Mouse (Mus musculus): ENCODE results near the gene Tril. TPM values are rescaled to one million over a fixed set of nuclear protein-coding genes. Genes with fewer than 3 reads are reported as not detected.
A peak's percentile ranks its signal among the peaks of the same experiment; 100 is the strongest.

Gene Tril
- polyA plus RNA-seq, 1 experiment from 2014 or later: 15.3 TPM

DNA sequence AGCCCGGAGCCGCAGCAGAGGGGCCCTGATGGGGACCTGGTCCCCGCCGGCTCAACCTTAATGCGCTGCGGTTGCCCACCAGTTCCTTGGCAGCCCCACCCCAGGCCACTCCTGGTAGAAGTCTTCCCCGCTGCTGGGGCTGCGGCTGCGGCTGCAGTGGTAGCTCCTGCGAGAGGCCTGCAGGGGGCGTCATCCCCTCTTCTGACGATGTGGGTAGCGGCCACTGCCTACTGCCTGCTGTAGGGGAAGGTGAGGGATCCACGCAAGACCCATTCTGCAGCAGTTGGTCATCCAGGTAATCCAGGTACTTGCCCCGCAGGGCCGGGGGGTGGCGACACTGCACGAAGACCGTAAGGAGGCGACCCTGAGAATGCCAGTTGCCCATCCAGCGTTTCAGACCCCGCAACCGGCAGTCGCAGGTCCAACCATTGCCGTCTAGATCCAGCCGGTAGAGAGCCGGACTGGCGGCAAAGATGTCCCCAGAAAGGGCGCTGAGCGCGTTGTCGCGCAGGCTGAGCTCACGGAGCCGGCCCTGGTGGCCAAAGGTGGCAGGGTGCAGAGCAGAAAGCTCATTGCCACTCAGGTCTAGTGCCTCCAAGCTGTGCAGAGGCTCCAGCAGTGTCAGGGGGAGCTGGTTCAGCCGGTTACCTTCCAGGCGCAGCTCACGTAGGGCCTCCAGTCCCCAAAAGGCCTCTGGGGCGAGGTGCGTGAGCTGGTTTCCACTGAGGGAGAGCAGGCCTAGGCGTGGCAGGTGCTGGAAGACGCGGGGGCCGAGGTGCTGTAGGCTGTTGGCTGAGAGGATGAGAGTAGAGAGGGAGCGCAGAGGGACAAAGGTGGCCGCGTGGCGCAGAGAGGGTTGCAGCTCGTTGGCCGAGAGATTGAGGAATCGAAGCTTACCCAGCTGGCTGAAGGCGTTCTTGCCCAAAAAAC, 1.6 kb downstream of the Tril start:
- H3K27me3 ChIP-seq (ENCODE audit: insufficient read depth, poor library complexity, severe bottlenecking): peaks cover 62% of the 10 kb centered on the region
- peak overlapping the region; percentile 69 for H3K4me3 ChIP-seq
- peak; percentile 77 for DNase-seq (ENCODE audit: low spot score)
- no peaks in the 10 kb centered on the region for H3K36me3 ChIP-seq
- H3K4me1 ChIP-seq: peaks cover 34% of the 10 kb centered on the region
- H3K27ac ChIP-seq: peak overlapping the region; percentile 81
- WGBS: 4% methylated on average over 52 of the region's 52 CpGs
- H3K9me3 ChIP-seq: no peaks in the 10 kb centered on the region

DNA sequence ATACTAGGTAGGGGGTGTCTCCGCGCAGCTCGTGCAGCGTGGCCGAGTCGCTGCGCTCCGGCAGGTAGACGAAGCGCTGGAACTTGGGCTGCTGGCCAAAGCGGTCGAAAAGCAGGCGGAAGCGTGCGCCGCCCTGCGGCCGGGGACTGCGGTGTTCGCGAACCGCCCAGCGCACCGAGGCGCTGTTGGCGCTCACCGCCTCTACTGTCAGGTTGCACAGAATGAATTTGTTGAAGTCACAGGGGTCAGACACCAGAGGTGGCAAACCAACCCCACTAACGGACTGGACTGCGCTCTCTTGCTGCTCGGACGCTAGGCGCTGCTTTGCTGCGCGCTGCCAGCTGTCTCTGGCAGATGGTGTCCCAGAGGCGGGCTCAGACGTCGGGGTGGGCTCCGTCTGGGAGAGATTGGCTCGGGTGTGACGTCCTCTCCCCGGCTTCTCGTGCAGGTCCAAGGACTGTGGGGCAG, 2.3 kb downstream of the Tril start:
- peak overlapping the region; percentile 57 for H3K27ac ChIP-seq

DNA sequence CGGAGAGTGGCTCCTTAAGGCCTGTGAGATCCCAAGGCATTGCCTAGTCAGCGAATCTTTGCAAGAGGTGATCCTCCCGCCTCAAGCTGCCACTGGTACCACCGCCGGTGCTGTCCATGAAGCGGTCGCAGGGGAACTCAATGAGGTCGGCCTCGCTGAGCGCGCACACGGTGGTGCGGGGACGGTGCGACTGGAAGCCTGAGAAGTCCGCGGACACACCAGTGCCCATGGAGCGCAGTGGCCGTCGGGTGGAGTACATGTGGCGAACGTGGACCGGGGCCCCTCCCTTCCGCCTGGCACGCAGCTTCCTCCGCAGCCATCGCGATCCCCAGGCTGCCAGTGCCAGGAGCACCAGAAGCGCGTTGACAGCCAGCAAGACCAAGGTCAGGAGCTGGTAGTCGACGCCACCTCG, 2.9 kb downstream of the Tril start:
- no peak for DNase-seq (ENCODE audit: low spot score)
- Histone ChIP-seq H3K27me3 (ENCODE audit: insufficient read depth, poor library complexity, severe bottlenecking) (peaks cover 53% of the 10 kb centered on the region), H3K4me3 (peak overlapping the region; percentile 69), H3K4me1 (peaks cover 34% of the 10 kb centered on the region), H3K9me3 (no peaks in the 10 kb centered on the region), H3K27ac (peak overlapping the region; percentile 57; the same call in 1 of the 2 replicates), H3K36me3 (no peaks in the 10 kb centered on the region)
- WGBS: 11% methylated on average over 33 of the region's 33 CpGs

More for the DNA sequence above, 2.3 kb downstream of the Tril start:
- Histone ChIP-seq H3K27me3 (ENCODE audit: insufficient read depth, poor library complexity, severe bottlenecking) (peaks cover 55% of the 10 kb centered on the region), H3K9me3 (no peaks in the 10 kb centered on the region), H3K4me3 (peak overlapping the region; percentile 69), H3K4me1 (peaks cover 34% of the 10 kb centered on the region), H3K36me3 (no peaks in the 10 kb centered on the region)
- 2% methylated on average over 42 of the region's 42 CpGs for WGBS
- DNase-seq (ENCODE audit: low spot score): peak; percentile 80

DNA sequence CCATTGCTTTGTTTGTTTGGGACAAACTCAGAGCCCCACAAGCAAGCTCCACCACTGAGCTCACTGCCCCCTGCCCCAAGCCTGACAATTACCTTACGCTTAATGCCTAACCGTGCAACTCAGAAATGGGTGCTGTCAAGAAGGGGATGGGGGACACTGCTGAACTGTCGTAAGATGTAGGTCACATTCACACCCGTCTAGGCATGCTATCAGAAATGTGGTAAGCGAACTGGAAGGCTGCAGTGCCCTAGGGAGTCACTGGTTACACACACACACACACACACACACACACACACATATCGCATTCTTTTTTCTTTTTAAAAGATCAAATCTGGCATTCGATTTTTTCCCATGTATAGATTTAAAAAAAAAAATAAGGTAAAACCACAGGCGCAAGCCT, 4.0 kb downstream of the Tril start:
- WGBS: 75% methylated on average over 8 of the region's 8 CpGs
- H3K36me3 ChIP-seq: no peaks in the 10 kb centered on the region
- H3K4me3 ChIP-seq: no peak overlapping the region
- peaks cover 34% of the 10 kb centered on the region for H3K4me1 ChIP-seq
- DNase-seq (ENCODE audit: low spot score): no peak
- no peak overlapping the region for H3K27ac ChIP-seq
- peaks cover 43% of the 10 kb centered on the region for H3K27me3 ChIP-seq (ENCODE audit: insufficient read depth, poor library complexity, severe bottlenecking)
- H3K9me3 ChIP-seq: no peaks in the 10 kb centered on the region

DNA sequence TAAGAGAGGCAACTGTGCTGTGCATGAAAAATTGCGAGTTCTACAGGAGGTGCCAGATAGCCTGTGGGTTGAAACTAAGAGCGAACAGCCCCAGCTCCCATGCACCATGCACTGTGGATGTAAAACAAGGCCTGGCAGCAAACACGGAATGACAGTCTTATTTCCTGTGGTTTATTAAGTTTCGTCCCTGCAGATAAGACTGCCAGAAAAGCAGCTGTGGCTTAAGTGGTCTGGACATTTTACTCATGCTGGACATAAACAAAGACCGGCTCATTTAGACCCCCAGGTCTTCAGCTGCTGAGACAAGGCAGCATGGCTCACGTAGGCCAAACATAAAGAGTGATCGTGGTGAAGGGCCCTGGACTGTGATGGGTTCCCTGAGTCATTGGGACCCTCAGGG, 4.9 kb downstream of the Tril start:
- no peak overlapping the region for H3K27ac ChIP-seq
- no peak for DNase-seq (ENCODE audit: low spot score)
- peaks cover 37% of the 10 kb centered on the region for H3K27me3 ChIP-seq (ENCODE audit: insufficient read depth, poor library complexity, severe bottlenecking)
- WGBS: 61% methylated on average over 7 of the region's 7 CpGs
- H3K4me3 ChIP-seq: no peak overlapping the region
- H3K4me1 ChIP-seq: peaks cover 28% of the 10 kb centered on the region
- H3K9me3 ChIP-seq: no peaks in the 10 kb centered on the region
- no peaks in the 10 kb centered on the region for H3K36me3 ChIP-seq

DNA sequence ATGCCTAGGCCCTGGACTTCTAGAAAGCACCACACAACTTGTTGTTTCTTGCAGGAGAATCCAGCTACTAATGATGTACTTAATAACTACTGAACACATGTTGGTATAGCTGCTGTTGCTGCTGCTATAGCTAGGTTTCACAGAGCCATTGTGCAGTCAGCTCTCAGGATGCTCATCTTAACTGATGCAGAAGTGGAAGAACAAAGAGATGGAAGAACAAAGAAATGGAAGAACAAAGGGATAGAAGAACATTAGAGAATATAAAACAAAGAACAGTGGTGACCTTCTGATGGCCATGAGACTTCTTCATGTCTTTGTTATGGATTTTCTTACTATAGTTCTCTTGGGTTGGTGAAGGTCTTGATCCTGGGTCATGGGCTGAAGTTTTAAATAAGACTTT, 6.4 kb downstream of the Tril start:
- Histone ChIP-seq H3K4me3 (no peak overlapping the region), H3K9me3 (no peaks in the 10 kb centered on the region), H3K27me3 (ENCODE audit: insufficient read depth, poor library complexity, severe bottlenecking) (peaks cover 27% of the 10 kb centered on the region), H3K36me3 (no peaks in the 10 kb centered on the region), H3K4me1 (peaks cover 17% of the 10 kb centered on the region), H3K27ac (no peak overlapping the region)
- no peak for DNase-seq (ENCODE audit: low spot score)

DNA sequence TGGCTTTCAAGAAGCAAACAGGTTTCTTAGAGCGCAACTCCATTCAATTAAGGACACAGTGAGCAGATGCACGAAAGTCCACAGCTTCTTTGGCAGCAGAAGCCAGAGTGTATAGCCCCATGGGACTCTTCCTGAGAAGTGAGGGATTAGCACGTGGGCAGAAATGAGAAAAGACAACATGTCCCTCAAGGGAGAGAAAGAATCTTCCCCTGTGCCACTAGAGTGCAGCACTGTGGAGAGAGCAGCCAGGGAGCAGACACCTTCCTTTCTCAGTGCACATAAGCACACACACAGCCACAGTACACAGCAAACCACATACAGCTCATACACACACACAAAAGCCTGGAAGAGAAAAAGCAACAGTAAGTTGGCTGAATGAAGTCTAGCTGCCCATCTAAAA, 8.4 kb downstream of the Tril start:
- 67% methylated on average over 3 of the region's 3 CpGs for WGBS
- H3K27ac ChIP-seq: no peak overlapping the region
- peaks cover 7% of the 10 kb centered on the region; the same call in 1 of the 2 replicates for H3K27me3 ChIP-seq (ENCODE audit: insufficient read depth, poor library complexity, severe bottlenecking)
- DNase-seq (ENCODE audit: low spot score): no peak
- no peaks in the 10 kb centered on the region for H3K9me3 ChIP-seq
- peaks cover 7% of the 10 kb centered on the region for H3K4me1 ChIP-seq
- H3K36me3 ChIP-seq: no peaks in the 10 kb centered on the region
- H3K4me3 ChIP-seq: no peak overlapping the region

DNA sequence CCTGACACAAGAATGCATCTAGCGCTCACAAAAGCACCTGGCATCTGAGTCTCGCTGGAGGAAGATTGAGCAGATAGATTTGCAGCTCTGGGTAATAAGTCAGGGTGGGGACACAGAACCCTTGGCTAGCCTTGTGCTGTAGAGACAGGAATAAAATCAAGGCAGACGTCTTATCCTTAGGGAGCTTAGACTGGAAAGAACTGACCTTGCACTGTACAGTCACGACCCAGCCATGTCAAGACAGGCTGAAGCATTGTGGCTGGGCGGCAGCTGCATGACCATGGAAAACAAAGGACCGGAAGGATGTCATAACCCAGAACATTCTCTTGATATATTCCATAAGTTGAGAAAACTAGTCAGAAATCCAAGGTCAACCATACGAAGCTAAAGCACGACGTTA, 11.8 kb downstream of the Tril start:
- H3K4me3 ChIP-seq: no peak overlapping the region
- H3K36me3 ChIP-seq: no peaks in the 10 kb centered on the region
- no peak overlapping the region for H3K27ac ChIP-seq
- no peaks in the 10 kb centered on the region for H3K9me3 ChIP-seq
- no peaks in the 10 kb centered on the region for H3K27me3 ChIP-seq (ENCODE audit: insufficient read depth, poor library complexity, severe bottlenecking)
- no peak for DNase-seq (ENCODE audit: low spot score)
- 81% methylated on average over 9 of the region's 9 CpGs for WGBS
- peaks cover 17% of the 10 kb centered on the region for H3K4me1 ChIP-seq

DNA sequence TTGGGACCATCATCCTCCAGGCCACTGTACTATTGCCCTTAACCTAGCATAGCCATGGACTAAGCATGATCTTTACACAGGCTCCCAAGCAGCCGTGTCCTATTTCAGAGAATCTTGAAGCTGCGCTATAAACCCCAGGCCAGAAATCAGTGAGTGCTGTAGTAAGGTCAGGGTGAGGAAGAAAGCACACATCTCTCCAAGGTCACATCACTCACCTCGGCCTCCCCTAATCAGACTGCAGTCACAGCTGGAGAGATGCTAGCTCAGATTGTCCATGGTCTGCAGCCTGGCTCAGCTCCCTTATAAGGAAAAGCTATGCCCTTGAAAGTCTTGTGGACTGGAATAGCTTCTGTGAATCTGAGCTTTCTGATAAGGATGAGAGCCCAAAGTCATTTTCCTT, 13.4 kb downstream of the Tril start:
- no peak for DNase-seq (ENCODE audit: low spot score)
- Histone ChIP-seq H3K9me3 (no peaks in the 10 kb centered on the region), H3K27ac (peak overlapping the region; percentile 59; the same call in 1 of the 2 replicates), H3K27me3 (ENCODE audit: insufficient read depth, poor library complexity, severe bottlenecking) (no peaks in the 10 kb centered on the region), H3K36me3 (no peaks in the 10 kb centered on the region), H3K4me1 (peaks cover 19% of the 10 kb centered on the region), H3K4me3 (no peak overlapping the region)
- 56% methylated on average over 3 of the region's 3 CpGs for WGBS

DNA sequence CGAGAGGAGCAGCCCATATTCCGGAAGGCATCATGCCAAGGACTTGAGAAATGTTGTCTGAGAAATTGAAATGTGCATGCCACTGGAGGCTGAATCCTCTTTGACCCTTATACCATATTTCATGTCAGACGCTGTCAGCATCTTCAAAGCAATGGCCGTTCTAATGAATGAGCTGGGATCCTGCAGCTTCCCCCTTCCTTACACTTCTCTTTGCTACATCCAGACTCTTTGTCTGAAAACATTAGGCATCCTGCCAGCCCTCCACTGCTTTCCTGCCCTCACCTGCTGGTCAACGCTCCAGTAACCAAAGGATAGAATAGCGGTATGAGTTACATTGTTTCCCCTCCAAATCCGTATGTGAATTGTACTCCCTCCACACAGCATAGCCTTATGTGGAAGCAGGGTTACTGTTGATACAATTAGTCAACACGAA, 14.0 kb downstream of the Tril start:
- H3K36me3 ChIP-seq: no peaks in the 10 kb centered on the region
- H3K4me3 ChIP-seq: no peak overlapping the region
- H3K27ac ChIP-seq: peak overlapping the region; percentile 59; the same call in 1 of the 2 replicates
- no peaks in the 10 kb centered on the region for H3K9me3 ChIP-seq
- WGBS: 71% methylated on average over 8 of the region's 8 CpGs
- H3K4me1 ChIP-seq: peaks cover 24% of the 10 kb centered on the region
- no peaks in the 10 kb centered on the region for H3K27me3 ChIP-seq (ENCODE audit: insufficient read depth, poor library complexity, severe bottlenecking)
- DNase-seq (ENCODE audit: low spot score): no peak

DNA sequence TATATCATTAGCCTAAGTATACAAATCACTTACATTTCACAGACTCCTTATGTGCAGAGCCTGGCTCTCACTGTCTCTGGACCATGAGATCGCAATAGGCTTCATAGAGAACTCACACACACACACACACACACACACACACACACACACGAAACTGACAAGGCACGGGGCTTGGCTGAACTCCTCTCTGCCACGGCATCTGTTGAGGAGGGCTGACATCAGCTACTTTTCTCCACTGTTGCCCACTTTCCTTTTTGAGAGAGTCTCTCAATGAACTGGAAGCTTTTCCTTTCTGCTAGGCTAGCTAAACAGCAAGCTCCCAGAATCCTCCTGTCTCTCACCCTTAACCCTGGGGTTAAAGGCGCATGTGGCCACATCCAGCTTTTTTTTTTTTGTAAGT, 14.6 kb downstream of the Tril start:
- H3K9me3 ChIP-seq: no peaks in the 10 kb centered on the region
- WGBS: 85% methylated on average over 5 of the region's 5 CpGs
- H3K4me3 ChIP-seq: no peak overlapping the region
- DNase-seq (ENCODE audit: low spot score): no peak
- H3K27me3 ChIP-seq (ENCODE audit: insufficient read depth, poor library complexity, severe bottlenecking): no peaks in the 10 kb centered on the region
- peaks cover 30% of the 10 kb centered on the region for H3K4me1 ChIP-seq
- H3K36me3 ChIP-seq: no peaks in the 10 kb centered on the region
- H3K27ac ChIP-seq: no peak overlapping the region

DNA sequence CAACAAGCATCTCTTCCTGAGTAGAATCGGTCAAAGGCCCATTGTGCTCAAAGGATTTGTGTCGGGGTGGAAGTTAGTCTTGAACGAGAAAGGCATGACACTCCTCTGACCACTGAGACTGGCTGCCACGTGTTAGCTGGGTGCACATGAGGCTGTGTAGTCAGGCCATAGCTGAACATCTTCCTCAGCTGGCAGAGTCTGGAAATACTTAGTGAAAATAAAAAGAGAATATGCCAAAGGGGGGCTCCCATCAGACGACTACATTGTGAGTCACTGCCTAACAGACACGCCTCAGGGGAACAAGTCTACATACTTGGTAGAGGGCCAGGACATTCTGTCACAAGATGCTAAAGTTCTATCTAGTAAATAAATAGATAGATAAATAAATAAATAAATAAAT, 16.5 kb downstream of the Tril start:
- Histone ChIP-seq H3K36me3 (no peaks in the 10 kb centered on the region), H3K9me3 (no peaks in the 10 kb centered on the region), H3K27ac (no peak overlapping the region), H3K27me3 (ENCODE audit: insufficient read depth, poor library complexity, severe bottlenecking) (no peaks in the 10 kb centered on the region), H3K4me3 (no peak overlapping the region), H3K4me1 (peaks cover 31% of the 10 kb centered on the region)
- 74% methylated on average over 6 of the region's 6 CpGs for WGBS
- DNase-seq (ENCODE audit: low spot score): no peak

DNA sequence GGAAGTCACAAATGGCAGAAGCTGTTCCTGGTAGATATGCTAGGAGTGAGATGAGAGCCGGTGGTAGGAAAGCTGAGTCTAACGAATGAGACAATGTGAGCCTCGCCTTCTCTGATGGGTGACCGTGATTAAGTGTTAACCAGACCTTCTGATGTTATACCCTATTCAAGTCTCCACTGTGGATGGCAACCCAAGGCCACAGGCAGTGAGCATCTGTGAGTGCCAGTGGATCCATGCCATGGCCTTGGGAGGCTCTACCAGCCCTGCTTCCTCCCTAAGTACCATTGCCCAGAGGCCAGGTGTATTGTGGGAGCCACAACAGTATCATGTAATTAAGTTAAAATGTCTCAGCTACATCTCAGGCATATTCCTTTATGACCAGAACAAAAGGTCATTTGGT, 17.1 kb downstream of the Tril start:
- Histone ChIP-seq H3K9me3 (no peaks in the 10 kb centered on the region), H3K4me3 (no peak overlapping the region)
- WGBS: 93% methylated on average over 4 of the region's 4 CpGs

More for the DNA sequence above, 17.1 kb downstream of the Tril start:
- DNase-seq (ENCODE audit: low spot score): no peak
- Histone ChIP-seq H3K27me3 (ENCODE audit: insufficient read depth, poor library complexity, severe bottlenecking) (no peaks in the 10 kb centered on the region), H3K27ac (no peak overlapping the region), H3K36me3 (no peaks in the 10 kb centered on the region), H3K4me1 (peaks cover 31% of the 10 kb centered on the region)
